Mouse (Mus musculus): ENCODE results near the gene Schip1.

The Schip1 gene

DNA sequence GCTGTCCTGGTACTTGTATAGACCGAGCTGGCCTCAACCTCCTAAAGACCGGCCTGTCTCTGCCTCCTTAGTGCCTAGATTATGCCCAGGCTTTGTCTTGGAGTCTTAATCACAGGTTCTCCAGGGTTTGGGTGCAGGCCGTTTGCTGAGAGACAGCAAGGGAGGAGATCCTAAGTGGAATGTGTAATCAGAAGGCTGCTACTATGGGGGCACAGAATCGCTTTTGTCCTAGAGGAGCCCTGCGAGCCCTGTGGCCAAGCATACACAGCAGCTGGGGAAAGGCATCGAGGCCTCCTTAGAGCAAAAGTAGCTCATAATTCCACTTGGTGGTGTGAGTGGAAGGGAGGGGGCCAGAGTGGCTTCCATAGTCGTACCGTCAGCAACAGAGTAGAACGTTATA, 419.4 kb downstream of the Schip1 start:
- DNase-seq = peak; percentile 74

DNA sequence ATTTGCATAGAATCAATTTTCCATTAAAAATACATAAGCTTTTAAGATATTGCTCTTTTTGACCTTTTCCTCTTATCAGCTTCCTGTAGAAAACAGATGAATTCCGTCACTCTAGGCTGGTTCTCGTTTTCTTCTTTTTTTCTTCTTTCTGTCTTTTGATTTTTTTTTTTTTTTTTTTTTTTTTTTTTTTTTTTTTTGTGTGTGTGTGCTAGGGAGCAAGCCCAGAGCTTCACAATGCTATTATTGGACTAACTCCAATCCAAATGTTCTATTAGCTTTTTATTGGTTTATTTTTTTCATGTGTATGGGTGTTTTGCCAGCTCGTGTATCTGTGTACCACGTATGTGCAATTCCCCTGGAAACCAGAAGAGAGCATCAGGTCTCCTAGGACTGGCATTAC, 420.0 kb downstream of the Schip1 start:
- DNase-seq = peak; percentile 39

DNA sequence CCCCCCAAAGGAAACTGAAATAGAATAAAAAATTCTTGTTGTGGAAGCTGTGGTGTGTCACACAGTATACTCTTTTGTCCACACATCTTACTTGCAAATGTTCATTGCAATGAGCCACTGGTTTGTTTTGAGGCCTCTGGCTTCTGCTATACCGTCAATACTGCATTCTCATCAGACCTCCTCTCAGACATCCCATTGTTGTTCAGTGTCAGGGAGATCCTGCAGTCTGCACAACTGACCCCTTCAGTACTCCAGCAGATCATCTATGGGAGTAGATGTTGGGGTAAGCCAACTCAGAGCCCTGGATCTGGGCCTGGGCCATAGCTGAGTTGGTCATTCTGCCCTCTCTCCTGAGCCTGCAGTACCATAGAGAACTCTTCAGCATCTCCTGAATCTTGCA, 423.0 kb downstream of the Schip1 start:
- DNase-seq = peak; percentile 80

DNA sequence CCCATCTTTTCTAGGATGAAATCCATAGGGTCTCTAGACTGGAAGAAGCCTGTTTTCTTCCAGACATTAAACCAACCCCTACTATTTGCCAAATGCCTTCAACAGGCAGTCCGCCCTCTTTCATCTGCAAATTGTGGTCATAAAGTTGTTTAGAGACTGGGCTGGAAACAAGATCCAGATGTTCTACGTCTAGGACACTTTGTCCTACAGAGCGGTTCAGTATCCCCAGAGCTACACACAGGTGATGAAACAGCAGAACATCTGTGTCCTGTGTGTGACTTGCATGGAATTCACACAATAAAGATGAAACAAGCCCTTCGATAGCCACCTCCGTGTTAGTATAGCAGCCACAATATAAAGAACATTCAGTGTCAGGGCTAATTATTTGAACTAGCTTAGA, 423.7 kb downstream of the Schip1 start:
- no peak for DNase-seq

DNA sequence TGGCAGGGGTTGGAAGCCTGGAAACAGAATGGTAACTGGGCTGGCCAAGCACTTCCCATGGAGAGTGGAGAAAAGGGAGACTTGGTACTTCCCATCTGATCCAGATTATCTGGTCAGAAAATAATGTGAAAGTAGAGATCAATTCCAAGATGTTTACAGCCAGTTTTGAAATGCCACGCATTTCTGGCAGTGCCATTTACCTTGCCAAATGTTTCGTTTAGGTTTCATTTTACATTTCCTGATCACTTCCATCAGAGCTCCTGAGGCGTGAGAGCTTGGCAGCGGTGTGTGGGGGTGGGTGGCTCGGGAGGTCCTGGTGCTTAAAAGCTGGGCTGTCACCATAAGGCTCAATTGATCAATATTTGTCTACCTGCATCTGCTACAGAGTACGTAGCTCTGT, 426.9 kb downstream of the Schip1 start:
- peak; percentile 85 for DNase-seq

DNA sequence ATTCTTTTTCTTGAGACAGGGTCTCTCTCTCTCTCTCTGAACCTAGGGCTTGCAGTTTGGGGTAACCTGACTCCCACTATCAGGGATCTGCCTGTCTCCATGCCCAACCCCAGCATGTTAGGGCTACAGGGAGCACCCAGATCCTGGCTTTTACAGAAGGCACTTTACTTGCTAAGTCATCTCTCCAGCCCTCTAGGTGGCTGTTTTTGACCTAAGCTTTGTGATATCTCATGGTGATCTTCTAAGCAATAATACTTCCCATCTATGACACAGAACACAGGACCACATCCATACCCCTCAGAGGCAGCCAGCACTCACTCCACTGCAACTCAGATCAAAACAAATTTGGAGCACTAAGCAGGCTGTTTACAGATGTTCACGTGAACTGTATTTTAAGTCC, 427.5 kb downstream of the Schip1 start:
- DNase-seq = peak; percentile 79

DNA sequence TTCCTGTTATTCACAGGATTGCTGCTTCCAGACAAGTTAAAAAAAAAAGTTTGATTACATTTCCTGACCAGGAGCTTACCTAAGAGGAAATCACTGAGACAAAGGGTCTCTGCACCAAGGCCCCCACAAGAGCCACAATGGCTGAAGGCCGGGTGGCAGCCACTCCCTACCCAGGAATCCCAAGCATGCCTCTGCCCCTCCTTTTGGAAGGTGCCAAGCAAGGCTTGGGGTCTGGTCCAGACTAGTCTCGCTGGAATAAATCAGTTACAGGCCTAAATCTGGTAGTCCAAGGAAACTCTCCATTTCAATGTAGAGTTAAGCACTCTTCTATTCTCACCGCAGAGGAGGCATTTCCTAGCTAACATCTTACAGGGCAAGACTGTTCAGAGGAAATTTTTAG, 427.9 kb downstream of the Schip1 start:
- DNase-seq = peak; percentile 97

DNA sequence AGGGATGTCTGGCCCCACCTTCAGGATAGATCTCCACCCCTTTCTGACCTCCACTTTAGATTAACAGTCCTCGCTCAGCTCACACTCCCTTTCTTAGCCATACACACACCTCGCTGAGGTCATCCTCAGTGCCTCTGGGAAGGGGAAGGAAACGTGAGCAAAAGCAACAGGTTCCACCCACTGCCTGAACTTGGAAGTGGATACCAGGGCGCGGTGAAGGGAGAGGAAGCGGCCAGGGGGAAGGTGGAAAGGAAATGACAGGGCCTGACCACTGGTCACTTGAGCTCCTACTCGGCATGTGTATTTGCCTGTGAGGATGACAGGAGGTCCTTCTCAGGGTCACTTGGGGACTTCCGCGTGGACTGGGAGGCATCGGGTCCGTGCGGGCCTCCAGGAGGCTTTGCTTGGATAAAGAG, 428.6 kb downstream of the Schip1 start:
- peak; percentile 99 for DNase-seq

DNA sequence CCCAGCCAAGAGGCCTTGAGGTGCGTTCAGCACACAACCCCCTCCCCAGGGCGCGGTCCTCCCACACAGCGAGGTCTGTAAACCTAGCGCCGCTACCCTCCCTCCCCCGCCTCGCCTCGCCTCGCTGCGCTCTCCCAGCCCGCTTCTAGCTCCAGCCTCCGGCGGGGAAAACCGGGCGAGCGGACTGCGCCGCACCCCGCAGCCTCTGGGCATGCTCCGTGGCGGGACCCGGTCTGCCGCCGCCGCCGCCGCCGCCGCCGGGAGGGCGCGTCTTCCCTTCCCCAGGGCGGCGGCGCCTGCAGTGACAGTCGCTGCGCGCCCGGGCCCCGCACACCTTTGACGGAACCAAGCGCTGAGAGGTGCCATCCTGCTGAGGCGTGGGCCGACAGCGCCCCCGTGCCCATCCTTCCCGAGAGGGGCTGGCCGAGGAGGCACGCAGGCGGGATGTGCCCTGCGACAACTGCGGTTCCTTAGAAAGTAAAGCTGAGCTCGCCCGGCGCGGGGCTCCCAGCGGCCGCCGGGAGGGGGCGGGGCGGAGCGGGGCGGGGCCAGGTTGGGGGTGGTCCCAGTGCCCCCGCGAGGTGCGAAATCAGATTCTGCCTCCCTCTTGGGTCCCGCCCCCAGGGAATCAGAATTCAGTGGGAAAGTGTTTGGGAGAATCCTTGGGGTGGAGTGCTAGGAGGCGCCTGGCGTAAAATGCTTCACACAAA, 429.1 kb downstream of the Schip1 start:
- DNase-seq = peak; percentile 99

DNA sequence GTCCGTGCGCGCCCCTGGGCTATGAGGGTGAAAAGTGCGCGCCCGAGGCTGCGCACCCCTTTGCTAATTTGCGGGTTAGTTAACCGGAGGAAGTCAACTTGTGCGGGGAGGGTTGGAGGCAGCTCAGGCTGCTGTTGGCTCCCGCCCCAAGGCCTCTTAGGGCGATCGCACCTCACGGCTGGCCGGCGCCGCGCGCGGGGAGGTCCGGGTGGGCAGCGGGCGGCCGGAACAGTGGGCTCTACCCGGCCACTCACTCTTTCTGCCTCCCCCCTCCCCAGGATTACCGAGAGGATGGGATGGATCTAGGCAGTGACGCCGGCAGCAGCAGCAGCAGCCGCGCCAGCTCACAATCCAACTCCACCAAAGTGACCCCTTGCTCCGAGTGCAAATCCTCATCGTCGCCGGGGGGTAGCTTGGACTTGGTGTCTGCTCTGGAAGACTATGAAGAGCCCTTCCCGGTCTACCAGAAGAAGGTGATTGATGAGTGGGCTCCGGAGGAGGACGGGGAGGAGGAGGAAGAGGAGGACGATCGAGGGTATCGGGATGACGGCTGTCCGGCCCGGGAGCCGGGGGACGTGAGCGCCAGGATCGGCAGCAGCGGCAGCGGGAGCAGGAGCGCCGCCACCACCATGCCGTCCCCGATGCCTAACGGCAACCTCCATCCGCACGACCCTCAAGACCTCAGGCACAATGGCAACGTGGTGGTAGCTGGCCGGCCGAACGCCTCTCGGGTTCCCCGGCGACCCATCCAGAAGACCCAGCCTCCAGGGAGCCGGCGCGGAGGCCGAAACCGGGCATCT, 429.9 kb downstream of the Schip1 start:
- DNase-seq = peak; percentile 95

DNA sequence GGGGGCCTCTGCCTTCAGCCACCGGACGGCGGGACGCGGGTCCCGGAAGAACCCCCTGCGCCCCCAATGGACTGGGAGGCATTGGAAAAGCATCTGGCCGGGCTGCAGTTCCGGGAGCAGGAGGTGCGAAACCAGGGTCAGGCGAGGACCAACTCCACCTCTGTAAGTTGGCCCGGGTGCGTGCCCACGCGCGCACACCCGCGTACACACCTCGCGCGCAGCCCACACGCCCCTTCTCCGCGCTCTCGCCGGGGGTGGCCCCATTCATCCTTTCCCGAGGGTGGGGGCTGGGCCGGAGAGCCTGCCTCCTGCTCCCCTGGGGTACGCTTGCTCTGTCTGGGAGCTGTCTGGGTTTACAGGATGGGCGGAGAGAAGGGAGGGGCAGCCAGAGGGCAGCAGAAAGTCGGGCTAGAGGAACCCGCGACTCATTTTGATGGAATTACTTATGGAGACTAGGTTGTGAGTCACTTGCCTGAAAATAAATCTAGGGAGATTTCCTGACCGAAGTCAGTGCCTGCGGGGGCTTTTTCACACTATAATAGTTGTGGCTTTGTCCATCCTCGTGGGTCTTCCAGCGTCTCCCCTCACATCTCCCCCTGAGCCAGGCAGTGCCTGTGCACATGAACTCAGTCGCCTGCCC, 430.6 kb downstream of the Schip1 start:
- peak; percentile 97 for DNase-seq

DNA sequence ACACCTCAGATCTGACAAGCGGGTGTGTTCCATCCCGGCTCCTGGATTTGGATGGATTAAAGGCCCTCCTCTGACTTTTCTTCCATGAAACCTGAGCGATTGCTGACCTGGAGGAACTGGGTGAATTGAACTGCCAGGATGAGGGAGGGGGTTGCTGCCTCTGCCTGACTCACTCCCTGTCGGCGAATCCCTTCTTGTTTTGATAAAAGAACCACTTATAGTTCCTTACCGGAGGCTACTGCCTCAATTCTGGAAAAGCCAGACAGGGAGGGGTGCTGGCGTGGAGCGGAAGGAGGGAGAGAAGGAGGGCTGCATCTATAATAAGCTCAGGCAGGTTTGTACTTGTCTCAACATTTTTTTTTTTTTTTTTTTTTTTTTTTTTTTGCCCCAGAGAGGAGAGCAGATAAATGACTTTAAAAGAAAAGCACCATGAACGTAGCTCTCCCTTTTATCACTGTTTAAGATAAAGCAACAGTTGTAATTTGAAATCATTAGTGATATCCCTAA, 431.2 kb downstream of the Schip1 start:
- peak; percentile 92 for DNase-seq

DNA sequence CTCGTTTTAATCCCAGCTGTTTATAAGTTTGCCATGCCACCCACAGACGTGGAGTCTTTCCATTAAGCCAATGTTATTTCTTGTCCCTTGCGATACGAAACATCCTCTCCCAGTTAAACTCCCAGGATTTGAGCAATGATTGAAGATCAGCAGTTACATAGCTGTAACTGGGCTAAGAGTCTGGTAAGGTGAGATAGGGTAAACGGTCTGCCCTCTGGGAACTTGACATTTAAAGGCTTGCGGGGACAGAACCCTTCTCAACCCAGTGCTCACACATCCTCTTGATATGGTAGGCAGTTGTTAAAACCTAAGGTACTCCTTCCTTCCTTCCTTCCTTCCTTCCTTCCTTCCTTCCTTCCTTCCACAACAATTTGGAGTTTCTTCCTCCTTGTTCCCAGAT, 431.9 kb downstream of the Schip1 start:
- DNase-seq = no peak

DNA sequence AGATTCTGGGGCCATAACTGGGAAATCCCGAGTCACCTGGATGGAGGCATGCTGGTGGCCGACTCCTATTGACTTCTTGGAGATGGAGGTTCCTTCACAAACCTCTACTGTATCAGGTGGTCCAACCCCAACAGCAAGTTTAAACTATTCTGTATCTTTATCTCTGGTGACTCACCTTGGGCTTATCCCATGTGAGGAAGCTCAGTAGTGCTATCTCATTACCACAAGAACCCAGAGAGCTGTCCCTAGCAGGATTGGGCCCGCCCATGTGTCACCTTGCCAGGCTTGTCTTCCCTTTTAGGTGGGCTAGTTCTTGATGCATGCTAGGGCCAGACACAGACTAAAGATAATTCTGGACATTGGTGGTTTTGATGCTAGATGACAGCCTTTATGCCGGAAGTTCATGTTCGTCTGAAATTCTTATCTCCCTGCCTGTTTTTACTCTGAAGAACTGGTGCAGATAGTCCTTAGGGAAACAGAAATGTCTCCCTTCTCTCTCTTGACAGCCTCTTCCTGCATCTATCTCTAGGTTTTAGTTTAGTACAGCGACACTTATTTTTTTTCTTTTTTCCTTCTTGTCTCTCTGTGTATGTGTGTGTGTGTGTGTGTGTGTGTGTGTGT, 435.0 kb downstream of the Schip1 start:
- no peak for DNase-seq

DNA sequence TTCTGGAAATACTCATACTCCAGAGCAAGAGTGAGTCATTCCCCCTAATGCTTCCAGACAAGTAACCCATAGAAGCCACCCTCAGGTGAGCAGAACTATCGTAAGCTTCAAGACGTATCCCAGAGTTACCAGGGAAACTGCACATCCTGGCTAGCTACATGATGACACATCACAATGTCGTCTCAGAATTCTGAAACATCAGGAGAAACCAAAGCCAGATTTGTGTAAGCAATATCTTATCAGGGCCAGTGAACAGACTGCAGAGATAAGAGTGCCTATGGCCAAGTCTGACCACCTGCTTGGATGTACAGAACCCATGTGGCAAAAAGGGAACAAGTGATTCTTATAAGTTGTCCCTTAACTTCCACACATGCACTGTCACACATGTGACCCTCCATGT, 440.2 kb downstream of the Schip1 start:
- DNase-seq = peak; percentile 53

DNA sequence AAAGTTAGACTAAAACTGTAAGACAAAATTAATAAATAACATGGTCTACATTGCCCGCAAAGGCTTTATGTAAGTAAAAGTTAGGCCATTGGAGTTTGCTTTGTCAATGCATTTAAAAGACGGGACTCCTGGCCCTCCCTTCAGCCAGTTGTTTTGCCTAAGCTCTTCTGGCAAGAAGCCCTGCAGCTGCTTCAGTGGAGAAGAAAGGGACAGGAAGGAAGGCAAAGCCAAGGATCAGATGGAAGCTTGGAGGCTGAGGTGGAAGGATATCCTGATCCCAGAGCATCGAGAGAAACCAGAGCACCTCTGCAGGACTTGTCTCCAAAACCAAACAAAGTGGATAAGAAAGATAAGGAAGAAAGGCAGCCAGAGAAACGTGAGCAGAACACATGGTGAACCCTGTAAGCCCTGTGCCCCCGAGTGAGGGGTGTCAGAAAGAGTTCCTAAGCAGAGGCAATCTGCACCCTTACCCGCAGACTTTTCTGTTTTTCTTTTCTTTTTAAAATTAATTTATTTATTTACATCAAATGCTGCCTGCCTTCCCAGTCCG, 442.2 kb downstream of the Schip1 start:
- peak; percentile 94 for DNase-seq

DNA sequence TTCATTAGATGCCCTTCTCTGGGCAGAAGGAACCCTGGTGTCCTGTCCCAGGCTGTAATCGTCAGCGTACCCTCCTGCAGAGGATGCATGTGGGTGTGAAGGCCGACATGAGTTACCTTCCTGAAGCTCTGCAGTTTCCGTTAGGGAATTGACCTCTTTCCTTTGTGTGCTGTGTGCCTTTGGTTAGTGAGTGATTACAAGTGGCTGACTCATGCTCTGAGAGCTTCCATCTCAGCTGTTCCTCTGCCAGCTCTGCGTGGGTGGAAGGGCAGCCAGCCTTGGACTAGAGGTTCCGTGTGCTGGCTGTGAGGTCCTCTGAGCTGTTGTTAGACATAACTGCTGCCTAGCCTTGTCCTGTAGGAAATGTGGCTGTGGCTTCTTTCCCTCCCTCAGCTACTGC, 444.0 kb downstream of the Schip1 start:
- peak; percentile 98 for DNase-seq

DNA sequence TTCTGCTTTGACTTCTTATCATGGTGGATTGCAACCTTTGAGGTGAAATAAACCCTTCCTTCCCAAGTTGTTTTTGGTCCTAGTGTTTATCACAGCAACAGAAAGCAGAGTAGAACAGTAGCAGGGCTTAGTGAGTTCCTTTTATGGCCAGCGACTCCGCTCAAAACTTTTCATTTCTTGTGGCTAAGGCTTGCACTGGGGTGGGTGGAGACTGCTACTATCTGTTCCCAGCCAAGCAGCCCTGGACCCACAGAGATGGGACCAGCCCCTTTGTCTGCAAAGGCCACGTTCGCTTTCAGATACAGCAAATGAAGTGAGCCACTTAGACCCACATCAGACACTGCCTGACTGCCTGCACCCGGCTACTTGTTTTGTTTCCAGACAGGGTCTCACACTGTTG, 446.3 kb downstream of the Schip1 start:
- DNase-seq = no peak

DNA sequence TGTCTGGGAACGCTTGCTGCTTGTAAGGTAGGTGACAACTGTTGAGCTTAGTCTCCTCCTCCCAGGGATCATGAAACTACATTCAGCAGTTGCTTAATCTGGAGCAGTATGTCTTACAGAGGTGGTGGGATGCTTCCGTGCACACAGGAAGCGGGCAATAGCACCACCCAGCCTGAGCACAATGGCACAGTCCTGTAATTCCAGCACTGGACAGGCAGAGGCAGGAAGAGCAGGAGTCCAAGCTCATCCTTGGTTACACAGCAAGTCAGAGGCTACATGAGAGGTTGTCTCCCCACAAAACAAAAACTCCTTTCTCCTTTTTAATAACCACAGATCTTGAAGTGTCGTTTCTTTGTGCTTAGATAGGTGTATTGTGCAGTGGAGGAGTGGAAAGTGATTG, 447.1 kb downstream of the Schip1 start:
- peak; percentile 86 for DNase-seq

DNA sequence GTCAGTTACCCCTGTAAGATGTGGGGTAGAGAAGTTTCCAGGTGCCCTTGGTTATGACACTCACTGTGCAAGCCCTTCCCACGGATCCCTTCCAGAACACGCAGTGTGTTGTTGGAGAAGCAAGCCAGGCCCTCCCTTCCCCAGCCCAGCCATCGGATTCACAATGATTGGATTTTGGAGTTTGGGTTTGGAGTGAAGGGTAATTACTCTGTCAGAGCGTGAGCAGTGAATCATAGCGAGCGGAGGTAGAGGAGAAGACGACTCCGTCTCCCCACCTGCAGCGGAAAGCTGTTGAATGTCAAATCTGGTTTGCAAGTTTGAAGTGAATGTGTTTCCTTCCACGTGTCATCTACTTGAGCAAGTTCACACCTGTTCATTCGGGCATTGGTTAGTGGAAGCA, 447.7 kb downstream of the Schip1 start:
- peak; percentile 80 for DNase-seq

DNA sequence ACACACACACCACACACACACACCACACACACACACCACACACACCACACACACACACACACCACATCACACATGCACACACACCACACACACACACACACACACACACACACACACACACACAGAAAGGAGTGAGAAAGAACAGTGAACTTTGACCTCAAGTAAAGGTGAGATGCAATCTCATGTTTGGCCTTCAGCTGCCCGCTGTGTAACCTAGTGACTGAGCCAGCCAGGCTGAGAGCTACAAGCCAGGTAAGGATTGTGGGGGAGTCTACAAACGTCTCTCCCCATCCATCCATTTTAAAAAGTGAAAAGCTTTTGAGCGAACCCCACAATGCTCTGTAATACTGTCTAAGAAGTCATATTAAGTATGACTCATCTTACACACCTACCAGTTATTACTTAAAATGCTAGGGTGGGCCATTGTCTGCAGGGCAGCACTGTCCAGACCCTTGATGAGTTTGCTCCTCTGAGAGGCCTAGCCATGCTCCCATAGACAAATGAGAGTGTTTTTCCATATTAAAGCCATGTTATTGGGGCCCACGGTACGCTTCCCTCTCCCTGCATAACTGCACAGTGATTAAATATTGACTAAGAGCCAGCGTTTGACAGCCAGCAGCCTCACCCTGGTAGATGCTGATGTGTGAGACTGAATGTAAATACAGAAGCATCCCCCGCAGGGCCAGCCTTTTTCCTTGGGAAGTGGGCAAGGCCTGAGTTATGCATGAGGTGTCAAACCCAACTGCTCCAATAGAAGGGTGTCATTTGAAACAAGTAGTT, 448.9 kb downstream of the Schip1 start:
- DNase-seq = peak; percentile 74

DNA sequence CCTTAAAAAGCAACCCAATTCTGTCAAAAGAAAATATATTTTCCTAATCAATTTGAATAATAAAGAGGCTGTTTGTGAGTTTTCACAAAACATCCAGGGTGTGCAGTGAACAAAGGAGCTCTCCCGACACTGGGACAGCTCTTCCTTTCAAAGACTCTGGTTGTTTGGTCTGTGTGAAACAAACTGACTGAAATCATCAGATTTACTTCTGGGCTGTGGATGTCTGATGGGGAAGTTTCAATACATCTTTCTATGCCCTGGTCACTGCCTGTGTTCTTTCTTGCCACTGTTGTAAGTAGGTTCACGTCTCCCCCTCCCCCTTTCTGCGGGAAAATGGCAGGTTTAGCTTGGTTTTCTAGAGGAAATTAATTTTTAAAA, 449.5 kb downstream of the Schip1 start:
- DNase-seq = peak; percentile 28
